Mouse (Mus musculus): Measurements from ENCODE around the gene Dstn. TPM values are rescaled to one million over a fixed set of nuclear protein-coding genes. Genes with fewer than 3 reads are reported as not detected.

Gene Dstn
- total RNA-seq, 2 experiments from 2014 or later = 118 to 129 TPM

DNA sequence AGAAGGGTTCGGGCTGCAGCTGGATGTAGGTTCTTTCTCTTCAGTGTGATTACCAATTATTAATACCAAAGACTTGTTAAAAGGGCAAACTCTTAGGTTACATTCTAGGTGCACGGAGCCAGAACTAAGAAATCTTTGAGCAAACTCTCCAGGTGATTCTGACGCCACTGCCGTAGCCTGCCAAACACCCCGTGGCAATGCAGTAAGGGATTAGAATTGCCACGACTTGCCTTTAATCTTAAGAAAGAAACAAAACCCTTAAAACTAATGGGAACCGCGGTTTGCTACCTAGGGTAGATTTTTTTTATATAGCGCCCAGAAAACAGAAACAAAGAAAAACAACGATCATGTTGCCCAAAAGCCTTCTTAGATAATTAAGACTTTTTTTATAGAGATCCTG, 899 bp upstream of the Dstn start:
- no peak for DNase-seq (ENCODE audit: low spot score in 2 of 2)

DNA sequence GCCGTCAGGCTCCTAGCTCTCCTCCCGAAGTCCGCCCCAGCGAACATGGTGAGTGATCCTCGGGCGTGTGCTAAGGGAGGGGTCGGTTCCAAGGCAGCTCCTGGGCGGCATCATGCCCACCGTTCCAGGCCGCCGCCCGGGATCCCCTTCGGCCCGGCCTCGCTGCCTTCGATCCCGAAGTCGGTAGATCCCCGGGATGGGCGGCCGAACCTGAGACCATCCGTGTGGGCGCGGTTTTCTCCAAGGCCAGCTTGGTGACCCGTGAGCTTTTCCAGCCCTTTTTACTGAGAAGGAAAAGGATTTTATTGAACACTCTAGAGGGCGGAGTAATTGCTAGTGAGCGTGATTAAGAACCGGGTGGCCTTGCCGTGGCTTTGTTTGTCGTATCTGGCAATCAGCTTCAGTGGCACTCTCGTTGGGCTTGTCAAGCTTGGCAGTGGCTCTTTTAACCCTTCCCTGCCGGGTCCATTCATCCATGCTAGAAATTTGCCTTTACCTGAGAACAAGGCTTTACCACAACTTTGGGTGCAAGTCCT, 548 bp downstream of the Dstn start:
- DNase-seq (ENCODE audit: low spot score in 2 of 2) = no peak

DNA sequence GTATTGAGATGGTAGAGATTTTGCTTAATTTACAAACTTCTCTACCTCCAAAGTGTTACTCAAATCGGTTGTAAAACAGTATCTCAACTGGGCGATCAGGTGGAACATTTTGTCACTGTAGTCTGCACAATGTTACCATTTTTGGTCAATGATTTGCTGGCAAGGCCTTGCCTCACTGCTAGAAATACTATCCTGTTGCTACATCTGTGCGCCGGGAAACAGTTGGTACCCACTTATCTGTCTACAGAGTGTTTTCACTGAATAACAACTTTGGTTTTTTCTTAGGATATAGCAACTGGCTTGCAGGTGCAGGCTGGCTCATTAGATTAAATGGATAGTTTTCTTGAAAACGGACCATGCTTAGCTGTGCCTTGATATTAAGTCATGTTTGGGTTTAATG, 1.1 kb downstream of the Dstn start:
- DNase-seq (ENCODE audit: low spot score in 2 of 2) = no peak

DNA sequence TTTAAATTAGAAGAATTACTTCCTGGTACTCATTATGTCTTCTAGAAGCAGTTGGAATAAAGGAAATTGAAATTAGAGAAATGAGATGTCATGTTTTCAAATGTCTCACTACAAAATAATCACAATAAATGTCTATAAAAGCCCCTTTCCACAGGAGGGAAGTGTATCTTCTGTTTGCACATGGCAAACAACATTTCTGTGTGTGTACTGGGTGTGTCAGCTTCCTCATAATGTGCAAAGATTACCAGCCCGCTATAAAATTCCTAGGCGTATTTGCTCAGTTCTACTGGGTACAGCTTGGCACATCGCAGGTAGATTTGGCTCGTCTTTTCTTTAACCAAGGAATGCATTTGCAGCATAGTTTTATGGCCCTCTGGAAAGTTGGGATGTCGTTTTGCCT, 2.5 kb downstream of the Dstn start:
- no peak for DNase-seq (ENCODE audit: low spot score in 2 of 2)

DNA sequence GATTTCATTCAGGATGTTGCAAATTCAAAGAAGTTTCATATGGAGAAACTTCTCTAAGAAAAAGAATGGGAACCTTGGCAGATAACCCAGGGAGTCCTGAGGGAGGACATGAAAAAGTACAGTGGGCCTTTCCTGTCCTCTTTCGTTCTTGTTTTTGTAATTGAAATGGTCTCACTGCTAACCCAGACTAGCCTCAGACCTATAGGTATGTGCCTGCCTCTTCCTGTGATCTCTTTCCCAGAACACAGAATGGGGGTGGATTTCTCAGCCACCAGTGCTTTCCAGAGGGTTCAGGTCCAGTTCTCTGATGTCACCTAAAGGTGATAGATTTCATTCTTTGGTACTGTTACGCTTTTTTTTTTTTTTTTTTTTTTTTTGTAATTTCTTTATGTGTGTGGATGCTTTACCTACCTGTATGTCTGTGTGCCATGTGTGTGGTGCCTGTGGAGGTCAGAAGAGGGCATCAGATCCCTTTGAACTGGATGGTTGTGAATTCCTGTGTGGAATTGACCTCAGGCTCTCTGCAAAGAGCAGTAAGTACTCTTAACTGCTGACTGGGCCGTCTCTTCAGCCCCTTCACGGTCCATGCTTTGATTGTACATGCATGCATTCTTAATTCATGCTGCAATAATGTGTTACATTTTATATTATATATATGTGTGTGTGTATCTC, 3.8 kb downstream of the Dstn start:
- DNase-seq (ENCODE audit: low spot score in 2 of 2) = no peak

DNA sequence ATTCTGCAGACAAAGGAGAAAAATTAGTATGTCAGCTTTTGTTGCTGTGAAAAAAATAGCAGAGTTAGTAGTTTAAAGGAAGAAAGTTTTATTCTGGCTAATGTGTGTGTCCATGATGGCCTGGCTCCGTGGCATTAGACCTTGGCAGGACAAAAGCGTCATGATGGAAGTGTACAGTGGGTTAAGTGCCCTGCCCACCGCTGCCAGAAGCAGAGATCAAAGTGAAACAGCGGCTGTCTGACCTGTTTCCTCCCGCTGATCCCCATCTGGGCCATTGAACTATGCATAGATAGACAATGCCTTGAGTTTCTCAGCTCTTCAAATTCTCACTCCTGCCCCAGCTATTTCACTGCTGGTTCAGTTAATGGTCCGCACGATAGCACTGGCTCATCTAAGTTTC, 9.0 kb downstream of the Dstn start:
- DNase-seq (ENCODE audit: low spot score in 2 of 2) = no peak

DNA sequence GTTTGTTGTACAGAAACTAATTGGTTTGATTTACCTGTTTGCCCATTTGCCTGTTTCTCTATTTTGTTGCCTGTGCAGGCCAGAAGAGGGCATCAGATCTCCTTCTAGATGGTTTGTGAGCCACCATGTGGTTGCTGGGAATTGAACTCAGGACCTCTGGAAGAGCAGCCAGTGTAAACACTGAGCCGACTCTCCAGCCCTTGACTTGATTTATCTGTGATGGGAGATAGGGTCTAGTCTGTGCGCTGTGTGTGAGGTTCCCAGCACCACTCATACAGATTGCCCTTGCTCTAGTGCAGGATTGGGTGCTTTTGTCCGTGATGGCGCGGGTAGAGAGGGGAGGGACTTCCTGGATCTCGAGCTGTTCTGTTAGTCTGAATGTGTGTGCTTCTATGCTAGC, 10.7 kb downstream of the Dstn start:
- DNase-seq (ENCODE audit: low spot score in 2 of 2) = no peak

DNA sequence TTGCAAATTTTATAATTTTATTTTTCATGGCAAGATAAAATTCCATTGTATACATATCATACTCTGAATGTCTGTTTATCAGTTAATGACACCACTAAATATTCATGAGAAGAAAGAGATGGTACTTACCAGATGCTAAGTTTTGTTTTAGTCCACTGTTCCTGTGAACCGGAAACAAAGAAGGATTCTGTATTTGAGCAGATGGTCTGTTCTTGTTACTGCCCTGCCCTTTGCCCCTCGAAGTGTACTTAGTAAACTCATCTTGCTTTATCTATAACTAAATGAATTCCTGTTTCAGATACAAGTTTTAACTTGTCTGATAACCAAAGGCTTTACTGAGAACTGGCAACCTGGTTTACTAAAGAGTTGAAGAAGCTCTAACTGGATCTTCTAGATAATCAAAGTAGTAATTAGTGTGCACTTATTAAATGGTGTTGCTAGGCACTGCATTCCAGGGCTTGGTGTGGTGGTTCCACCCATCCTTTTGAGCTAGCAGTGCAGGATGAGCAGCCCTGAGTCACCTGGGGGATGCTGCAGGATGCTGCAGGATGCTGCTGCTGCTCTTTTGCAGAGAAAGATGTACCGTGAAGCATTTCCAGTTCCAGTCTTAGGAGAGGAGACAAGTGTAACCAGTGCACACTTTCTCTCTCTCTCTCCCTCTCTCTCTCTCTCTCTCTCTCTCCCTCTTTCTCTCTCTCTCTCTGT, 14.6 kb downstream of the Dstn start:
- no peak for DNase-seq (ENCODE audit: low spot score in 2 of 2)

DNA sequence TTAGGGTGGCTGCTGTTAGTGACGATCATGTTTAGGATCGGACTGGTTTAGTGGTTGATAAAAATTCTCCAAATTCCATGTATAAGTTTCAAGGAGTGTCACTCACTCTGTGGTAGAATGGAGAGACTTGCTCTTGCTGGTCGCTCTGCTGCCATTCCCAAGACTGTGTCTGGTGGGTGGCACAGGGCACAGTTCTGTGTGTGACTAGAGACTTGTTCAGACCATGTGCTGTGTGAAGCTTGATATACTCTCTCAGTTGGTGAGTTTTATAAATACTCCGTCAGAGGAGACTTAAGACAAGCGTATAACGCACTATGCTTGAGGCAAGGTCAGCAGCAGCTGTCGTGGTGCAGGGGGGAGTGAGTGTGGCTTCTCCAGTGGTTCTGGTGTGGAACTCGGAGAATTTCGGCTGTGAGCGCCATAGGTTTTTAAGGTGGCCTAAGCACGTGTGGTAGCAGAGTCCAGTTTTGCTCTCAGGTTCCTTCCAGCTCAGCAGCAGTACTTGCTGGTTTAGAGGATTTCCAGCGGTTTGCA, 17.3 kb downstream of the Dstn start:
- DNase-seq (ENCODE audit: low spot score in 2 of 2) = no peak

DNA sequence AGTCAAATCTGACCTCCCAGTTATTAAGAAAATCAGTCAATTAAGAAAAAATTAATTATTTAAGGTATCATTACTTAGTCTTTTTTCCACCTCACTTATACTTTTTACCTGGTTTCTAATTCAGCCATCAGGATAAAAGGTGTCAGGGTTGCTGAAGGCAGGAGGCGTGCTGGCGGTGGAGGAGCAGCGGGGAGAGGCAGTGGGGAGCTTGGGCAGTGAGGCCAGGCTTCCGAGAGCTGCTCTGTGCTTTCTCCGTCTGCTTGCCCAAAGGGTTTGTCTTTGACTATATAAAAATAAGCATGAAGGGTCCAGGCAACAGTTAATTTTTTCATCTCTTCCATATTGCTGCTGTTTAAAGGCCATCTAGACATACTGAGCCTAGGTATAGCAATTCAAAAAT, 18.4 kb downstream of the Dstn start:
- no peak for DNase-seq (ENCODE audit: low spot score in 2 of 2)

DNA sequence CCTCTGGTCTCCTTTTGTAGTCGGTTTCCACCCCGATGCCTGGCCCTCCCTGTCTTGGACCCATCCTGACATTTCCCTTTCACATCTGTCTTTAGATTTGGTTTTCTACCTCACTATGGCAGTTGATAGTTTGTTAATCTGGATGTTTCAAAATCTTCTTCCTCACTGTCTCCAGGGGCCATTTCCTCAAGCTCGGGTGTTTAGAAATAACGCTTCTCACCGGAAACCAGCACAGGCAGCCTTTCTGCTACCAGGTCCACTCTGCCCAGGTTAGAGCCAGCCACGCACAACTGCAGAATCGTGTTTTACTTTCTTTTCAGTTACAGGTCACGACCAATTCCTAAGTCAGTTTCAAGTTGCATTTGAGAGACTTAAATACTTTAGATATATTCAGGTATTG, 19.3 kb downstream of the Dstn start:
- no peak for DNase-seq (ENCODE audit: low spot score in 2 of 2)

DNA sequence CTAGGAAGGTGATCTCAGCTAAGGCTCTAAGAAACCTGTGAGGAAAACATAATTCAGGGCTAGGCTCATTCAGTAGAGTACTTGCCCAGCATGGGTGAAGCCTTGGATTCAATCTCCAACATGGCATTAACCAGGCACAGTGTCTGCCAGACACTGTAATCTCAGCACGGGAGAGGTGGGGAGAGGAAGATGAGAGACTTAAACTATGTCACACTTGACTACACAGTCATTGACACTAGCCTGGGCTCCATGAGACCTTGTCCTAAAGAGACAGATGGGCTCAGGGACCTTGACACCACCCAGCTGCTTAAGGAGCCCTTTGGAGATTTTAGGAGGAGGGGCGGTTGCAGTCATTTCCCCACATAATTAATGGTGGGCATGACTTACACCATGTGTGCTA, 22.7 kb downstream of the Dstn start:
- DNase-seq (ENCODE audit: low spot score in 2 of 2) = no peak

DNA sequence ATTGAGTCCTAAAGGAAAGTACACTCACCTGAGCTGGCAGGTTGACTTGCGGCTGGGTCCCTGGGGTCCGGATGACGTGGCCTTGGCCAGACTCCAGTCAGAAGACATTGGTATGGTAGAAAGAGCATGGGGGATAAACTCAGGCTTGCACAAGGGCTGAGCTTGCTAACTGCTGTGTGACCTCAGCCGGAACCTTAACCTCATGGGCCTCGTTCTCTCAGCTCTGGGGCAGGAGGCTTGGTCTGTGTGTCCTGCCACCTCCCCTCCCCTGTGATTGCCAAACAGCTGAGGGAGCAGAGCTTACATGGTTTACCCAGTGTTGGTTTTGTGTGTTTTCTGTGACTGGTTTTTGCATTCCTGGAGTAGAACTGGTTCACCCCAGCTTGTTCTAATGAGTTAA, 25.3 kb downstream of the Dstn start:
- no peak for DNase-seq (ENCODE audit: low spot score in 2 of 2)

DNA sequence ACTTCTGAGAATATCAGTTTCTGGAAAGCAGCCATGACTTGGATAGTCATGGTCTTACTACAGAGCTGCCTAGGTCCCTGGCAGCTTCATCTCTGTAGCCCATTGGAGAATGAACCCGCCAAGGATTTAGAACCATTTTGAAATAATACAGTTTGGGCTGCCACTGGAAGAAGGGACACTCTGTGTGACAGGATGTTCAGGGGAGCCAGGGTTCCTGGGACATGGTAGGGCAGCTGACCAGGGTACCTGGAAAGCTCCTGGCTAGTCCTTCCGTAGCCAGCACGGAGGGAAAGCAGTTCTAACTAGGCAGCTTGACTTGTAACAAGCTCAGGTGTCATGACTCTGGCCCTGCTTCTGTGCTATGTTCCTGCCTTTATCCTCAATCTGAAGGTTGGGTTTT, 29.7 kb downstream of the Dstn start:
- DNase-seq (ENCODE audit: low spot score in 2 of 2) = no peak

DNA sequence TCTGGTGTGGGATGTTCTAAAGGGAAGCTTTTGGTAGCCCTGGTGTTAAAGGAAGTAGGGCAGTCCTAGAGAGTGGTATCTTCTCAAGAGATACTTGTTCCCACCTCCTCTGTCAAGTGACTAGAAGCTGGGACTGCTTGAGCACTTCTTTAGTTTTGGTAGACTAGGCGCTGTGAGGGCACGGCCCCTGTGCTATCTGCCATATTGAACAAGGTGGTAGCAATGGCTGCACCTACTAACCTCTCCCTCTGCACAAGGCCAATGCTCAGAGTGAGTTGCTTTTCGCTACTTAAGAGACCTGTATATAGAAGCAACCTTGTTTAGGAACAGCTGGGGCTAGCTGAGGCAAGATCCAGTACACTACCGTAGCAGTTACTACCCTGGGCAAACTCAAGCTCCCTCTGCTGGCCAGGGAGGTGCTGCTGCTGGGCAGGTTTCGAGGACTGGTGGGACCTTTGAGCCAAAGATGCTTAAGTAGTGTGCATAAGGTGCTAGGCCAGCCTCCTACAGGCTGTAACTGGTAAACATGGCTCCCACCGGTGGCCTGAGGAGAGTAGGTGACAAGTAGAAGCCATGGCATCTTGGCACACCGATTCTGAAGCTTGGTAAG, 30.5 kb downstream of the Dstn start:
- no peak for DNase-seq (ENCODE audit: low spot score in 2 of 2)

DNA sequence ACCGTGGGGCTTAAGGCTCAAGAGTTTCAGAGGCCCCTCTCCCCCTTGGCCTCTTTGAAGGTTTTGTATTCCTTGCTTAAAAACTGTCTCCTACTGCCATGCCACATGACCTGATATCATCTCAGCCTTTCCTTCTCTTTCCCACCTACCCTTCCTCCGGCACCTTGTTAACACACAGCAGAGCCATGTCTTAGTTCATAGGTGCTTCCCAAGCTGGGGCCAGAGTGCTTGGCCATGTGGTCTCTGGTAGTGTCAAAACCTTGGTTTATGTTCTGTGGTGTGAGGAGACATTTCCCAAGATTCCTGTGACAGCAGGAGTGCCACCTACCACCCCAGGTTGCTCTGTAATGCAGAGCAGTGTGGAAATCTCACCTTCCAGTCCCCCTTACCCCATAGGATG, 31.3 kb downstream of the Dstn start:
- no peak for DNase-seq (ENCODE audit: low spot score in 2 of 2)

DNA sequence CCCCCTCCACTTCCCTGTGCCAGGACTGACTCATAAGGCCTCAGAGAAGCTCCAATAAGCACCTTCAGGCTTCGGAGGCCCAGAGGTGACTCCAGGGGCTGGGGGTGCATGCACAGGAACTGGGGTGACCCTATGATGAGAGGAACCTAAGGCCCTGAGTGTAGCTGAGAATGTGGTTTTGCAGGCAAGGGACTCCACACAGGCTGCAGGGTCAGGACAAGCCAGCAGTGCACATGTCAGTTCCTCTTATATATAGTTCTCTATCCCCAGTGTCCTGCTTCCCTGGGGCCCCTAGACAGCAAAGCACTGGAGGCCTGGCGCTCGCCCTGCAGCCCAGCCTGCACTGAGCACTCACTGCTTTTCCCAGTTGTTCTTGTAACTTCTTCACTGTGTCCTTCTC, 32.9 kb downstream of the Dstn start:
- DNase-seq (ENCODE audit: low spot score in 2 of 2) = no peak

DNA sequence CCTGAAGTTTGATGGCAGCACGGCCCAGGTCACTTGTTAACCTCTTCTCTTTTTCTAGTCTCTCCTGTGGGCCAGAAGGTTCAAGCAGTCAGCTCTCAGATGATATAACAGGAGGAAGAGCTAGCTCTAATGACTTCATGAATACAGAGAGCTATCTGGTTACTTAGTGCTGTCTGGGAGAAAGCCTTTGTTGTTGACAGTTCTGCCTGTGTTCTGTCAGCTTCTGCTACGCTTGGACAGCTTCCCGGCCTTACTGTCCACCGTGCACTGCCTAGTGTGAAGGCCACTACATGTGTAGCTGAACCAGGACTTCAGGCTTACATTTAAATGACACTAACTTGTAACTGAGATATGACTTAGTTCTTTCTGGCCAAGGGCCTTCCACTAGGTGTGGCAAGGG, 33.3 kb downstream of the Dstn start:
- DNase-seq (ENCODE audit: low spot score in 2 of 2) = no peak

DNA sequence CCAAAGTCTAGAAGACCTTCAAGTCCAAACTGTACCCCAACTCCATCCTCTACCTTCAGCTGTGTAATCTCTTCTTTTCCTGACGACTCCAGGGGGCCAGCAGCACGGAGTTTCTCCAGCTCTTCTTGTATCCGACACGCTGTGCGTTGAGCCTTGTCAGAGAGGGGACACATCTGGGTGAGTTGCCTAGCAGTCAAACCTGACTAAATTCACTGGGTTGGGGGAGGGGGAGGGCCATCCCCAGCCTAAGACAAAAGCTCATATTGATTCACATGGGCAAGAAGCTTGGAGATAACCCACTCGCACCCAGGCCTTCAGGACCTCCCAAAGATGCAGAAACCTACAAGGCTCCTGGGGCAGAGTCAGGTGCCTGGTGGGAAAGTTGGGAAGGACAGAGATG, 34.1 kb downstream of the Dstn start:
- DNase-seq (ENCODE audit: low spot score in 2 of 2) = no peak

DNA sequence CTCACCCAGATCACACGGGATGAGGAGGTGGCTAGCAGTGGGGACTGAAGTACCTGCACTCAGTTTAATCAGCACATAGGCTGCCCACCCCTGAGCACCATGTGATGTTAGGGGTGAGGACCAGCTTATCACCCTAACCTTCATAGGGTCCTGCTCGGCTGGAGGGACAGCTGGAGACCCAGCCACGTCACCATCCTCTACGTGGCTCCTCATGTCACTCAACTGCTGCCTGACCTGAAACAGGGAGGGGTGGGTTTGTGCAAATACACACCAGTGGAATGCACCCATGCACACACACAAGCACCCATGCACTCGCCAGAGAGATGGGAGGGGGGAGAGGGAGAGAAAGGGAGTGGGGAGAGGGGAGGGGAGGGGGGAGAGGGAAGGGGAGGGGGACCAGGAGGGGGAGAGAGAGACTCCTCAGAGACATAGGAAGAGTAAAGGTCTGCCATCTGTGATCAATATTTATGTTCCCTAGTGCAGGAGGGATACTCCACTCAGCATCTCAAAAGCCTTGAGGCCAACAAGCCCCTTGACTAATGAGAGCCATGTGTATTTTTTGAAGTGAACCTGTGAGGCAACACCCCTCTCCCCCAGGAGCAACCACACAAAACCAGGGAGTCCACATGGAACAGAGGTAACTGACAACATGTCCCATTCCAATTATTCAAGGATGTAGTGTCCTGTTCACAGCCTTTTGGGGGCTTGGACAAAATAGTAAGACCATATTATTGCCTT, 35.3 kb downstream of the Dstn start:
- DNase-seq (ENCODE audit: low spot score in 2 of 2) = no peak

DNA sequence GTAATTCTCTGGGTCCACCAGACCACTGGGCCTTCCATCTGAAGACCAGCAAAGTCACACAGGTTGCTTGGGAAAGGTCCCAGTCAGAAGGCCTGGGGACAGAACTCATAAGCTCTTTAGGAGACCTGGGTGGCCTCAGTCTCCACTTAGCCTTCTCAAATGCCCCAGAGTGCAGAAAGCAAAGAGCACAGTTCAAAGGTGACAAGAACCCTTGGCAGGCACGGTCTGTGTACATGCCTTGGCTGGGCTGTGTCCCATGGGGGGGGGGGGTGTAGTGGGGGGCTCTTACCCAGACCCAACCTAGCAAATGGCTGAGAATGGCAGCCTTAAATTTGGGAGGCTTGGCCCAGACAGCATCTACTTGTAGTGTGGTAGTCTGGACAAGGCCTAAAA, 35.9 kb downstream of the Dstn start:
- DNase-seq (ENCODE audit: low spot score in 2 of 2) = no peak
